Mouse (Mus musculus) kidney, adult 9 months (tissue): ENCODE data around the gene Nipa2.

ENCODE experiments used
- DNase-seq: peaks from one replicate; pipeline ENCODE4 v3.0.0; 2022

The Nipa2 gene

DNA sequence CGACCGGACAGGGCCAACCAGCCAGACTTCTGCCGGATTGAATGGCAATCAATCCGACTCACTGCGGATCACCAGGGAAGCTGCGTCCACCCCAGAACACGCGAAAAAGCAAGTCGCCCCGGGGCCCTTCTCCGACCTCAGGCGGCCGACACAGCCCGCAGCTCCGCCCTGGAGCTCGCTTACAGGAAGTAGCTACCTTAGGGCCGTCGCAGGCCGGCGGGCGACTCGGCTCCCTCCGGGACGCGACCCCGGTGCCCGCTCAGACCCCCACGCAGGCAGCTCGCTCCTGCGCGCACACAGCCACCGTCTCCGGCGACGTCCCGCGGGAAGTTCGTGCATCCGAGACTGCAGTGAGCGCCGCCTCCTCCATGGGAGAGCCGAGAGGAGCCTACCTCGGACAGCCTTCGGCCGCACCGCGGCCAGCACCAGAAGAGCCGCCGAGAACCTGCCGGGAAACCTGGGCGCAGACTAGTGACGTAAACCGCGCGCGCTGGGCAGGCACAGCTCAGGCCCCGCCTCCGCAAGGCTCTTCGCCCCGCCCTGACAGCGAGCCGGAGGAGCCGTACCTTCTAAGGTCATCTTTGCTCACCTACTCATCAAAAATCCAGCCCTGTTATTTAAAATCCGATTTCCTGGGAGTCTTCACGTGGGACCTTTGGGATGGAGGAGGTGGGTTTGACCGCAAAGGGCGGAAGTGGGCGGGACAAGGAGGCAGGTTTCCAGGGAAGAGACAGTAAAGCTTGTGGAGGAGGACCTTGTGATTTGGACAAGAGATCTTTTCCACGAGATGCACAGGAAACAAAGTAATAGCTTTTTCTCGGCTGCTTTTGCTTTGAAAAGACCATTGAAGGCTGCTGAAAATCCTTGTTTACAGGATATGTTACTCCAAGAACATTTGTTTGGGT is at the start of gene Nipa2:
Gene Nipa2 (minus strand): TSS at position 473 of the 905 bp plus-strand sequence.
- peak; percentile 95 for DNase-seq

DNA sequence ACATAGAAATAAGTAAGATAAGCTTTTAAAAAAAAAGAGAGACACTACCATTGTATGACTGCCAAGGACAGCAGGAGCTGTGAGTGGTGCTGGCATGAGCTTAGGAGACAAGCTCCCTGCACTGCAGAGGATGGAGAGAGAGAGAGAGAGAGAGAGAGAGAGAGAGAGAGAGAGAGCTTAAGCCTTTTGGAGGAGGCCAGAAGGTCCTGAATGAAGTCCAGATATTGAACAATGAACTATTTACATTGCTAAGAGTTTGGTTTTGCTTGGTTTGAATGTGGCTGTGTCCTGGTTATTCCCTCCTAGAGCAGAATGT is 48.7 kb upstream of the Nipa2 start:
- DNase-seq: no peak

DNA sequence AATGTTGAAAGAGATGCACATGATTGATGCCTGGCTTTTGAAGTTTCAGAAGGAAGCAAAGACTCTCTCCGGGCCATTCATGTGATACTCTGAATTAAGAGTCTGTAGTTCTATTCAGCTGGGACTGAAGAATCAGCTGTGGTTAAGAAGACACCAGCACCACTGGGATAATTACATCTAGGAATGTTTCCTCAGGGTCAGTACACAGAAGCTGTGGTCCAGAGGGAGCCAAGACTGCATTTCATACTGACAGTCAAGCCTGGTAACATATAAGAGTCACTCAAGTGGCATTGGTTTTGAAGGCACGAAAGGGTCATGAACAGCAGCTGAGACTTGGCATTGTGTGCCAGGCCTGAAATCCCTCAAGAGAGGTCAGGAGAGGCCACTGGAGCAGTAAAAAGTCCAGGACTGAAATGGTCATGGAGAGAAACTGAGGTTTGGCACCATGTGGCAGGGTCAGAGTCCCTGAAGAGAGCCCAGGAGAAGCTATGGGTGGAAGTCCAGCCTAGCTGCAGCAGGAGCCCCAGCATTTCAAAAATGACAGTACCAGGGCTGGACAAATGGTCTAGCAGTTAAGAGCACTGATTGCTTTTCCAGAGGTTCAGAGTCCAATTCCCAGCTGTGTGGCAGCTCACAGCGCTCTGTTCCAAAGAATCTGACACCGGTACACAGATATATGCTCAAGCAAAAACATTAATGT is 48.2 kb upstream of the Nipa2 start:
- peak; percentile 26 for DNase-seq

DNA sequence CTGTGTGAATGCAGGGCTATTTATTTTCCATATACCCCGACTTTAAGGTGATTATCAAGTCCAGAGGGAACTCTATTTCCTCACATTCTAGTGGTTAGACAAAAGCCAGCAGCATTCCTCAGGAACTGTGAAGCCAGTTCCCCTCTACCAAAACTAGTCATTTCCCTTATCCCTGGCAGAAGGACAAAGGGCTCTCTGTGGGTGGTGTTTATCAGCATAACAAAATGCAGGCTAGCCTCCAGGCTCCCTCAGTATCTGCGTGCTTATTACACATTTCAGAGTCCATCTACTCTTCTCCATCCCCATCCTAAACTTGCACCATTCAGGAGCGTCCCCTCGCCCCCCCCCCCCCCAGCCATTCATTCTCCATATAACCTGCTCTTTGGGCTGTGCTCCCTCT is 36.7 kb upstream of the Nipa2 start:
- DNase-seq: no peak

DNA sequence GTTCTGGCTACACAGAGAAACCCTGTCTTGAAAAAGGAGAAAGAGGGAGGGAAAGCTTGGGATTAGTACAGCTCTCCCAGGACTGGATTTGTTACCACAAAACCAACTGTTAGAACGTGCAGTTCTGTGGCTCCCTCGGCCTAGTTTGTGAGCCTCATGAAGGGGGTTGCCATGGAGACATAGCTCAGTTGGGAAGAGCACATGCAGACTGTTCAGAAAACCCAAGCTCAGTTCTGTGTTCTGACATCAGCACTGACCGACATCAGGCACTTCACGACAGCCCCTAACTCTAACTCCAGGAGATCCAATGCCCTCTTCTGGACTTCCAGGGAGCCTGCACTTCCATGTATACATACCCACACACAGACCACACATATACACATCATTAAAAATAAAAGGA is 32.7 kb upstream of the Nipa2 start:
- DNase-seq: no peak

DNA sequence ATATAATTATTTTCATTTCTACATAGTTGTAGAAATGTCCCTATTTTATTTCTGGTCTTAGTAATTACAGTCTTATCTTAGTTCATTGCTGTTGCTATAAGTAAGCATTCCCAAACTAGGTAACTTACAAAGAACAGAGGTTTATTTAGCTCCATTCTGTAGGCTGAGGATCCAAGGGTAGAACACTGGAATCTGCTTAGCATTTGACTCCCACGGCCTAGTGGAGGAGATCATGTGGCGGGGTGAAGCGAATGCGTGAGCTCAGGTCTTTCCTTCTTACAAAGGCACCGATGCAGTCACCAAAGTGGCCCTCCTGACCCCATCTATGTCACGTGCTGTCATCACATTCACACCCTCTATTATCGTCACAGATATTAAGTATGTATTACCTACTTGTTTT is 29.6 kb upstream of the Nipa2 start:
- DNase-seq: no peak

DNA sequence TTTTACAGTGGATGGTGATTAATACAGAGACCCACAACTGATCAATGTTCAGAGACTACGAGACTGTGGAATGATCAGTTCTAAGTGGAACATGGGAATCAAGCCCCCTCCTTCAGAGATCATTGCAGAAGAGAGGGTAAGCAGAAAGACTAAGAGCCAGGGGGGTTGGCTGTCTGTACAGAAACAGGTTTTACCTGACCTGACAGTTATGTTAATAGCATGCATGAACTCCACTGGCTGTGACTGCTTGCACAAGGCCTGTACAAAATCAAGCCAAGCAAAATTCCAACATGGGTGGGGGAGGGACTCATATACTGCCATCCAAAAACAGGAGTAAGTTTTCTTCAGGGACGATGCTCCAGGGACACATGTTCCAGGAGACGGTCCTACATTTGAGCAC is 28.9 kb upstream of the Nipa2 start:
- DNase-seq: peak; percentile 15

DNA sequence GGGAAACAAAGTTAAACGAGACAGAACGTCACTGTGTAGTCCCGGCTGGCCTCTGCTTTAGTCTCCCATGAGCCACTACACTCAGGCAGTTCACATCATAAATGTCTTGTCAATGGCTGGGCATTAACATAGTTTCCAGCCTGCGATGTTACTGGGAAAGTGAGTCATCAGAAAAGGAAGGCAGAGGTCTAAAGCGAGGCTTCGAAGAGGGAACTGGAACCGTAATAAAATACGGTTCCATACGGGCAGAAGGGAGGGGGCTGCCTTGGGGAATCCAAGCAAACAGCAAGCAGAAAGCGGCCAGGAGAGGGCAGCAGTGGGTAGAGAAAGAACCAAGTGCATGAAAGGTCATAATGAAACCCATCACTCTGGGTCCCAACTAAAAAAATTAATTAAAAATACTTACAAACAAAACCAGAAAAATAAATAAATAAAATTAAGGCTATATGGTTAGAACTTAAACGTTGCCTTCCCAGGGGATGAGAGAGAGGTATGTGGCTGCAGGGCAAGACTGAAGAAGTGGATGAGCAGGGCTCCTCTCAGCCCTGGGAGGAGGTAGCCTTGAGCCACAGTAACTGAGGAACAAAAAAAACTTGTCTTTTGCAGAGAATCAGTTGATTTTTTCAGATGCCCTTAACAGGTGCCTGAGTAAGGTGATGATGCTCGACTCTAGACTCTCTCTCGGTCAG is 24.4 kb upstream of the Nipa2 start:
- DNase-seq: peak; percentile 78

DNA sequence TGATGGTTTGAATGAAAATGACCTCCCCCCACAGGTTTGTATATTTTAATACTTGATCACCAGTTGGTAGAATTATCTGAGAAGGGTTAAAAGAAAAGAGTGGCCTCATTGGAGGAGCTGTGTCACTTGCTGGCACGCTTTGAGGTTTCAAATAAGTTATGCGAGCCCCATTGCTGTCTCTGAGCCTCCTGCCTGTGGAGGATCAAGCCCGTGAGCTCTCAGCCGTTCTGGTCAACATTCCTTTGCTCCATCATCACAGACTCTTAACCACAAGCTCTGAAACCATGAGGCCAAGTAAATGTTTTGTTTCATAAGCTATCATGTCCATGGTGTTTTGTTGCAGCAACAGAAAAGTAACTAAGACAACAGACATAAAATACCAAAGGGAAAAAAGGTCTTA is 22.5 kb upstream of the Nipa2 start:
- no peak for DNase-seq

DNA sequence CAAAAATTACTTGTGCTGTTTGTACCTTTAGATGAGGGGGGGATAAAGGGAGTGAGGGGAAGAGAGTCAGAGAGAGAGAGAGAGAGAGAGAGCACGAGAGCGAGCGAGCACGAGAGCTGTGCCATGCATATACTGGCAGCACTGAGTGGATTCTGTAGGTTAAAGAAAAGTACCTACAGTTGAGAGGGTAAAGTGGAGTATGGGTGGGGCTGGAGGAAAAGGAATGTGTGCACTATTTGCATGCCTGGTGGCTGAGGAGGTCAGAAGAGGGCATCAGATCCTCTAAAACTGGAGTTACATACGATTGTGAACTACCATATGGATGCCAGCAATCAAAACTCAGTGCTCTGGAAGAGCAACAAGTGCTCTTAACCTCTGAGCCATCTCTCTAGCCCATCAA is 20.8 kb upstream of the Nipa2 start:
- DNase-seq: no peak

DNA sequence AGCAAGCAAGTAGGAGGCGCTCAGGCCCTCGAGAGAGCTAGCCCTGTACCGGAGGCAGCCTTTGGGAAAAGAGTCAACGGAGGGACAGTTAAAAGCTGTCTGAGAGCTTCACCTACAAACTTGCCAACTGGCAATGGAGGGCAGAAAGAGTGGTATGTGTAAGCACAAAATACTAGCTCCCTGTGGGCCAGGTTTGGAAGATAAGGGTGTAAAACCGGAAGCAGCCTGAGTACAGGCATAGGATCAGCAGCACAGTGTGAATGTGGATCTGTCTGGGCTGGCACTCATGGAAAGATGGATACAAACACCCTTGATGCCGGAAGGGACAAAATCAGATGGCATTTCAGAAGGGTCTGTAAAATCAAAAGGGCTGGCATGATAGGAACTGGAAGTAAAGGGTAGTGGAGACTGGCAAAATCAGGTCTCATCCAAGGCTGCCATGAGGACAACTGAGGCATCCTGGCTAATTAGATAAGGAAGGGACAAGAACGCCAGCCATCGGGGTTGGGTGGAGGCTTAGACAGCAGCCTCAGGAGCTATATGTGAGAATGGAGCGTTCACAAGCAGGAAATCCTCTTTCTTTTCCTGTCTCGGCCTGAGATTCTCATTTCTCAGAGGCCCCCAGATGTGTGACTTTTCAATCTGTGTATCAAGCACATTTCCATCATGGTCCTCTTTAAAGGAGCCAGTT is 19.9 kb upstream of the Nipa2 start:
- DNase-seq: no peak

DNA sequence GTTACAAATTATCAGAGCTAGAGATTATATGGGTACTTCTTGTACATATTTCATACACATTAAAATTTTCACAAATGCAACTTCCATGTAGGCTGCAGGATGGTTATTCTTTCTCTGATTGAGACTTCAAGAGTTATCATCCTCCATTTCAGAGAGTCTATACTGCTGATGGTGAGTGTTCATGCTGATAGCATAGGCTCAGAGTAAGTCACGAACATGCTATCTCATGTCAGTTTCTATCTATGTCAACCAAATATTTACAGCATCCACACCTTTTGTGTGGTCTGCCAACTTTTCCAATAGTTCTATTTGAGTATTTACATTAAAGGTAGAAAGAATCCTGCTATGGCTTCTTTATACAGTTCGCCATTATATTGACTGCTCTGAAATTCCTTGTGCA is 19.2 kb upstream of the Nipa2 start:
- DNase-seq: no peak

DNA sequence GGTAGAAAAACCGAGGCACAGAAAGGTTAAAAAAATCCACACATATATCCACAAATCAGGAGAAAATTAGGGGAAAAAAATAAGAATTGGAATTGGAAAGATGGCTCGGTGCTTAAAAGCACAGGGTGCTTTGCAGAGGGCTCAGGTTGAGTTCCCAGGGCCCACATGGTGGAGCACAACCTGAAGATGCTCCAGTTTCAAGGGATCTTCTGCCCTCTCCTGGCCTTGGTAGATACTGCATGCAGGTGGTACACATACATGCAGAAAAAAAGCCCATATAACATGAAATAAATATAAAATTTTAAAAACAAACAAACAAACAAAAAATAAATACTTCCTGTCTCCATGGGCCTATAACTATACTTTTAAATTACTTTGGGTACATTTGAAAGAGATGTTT is 12.2 kb upstream of the Nipa2 start:
- no peak for DNase-seq

DNA sequence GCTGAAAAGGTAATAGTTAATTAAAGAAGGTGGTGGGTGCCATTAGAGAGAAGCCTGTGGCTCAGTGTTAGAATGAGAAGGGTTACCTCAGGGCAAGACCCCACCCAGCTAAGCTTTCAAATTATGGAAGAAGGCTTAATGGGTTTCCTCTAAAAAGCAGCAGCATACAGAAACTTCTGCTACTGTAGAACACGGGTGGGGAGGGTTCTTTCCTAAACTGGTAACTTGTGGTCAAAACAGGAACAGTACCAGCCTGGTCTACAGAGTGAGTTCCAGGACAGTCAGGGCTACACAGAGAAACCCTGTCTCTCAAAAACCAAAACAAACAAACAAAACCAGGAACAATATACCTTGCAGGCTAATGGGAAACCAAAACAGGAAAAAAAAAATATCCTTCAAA is 7.1 kb upstream of the Nipa2 start:
- DNase-seq: no peak

DNA sequence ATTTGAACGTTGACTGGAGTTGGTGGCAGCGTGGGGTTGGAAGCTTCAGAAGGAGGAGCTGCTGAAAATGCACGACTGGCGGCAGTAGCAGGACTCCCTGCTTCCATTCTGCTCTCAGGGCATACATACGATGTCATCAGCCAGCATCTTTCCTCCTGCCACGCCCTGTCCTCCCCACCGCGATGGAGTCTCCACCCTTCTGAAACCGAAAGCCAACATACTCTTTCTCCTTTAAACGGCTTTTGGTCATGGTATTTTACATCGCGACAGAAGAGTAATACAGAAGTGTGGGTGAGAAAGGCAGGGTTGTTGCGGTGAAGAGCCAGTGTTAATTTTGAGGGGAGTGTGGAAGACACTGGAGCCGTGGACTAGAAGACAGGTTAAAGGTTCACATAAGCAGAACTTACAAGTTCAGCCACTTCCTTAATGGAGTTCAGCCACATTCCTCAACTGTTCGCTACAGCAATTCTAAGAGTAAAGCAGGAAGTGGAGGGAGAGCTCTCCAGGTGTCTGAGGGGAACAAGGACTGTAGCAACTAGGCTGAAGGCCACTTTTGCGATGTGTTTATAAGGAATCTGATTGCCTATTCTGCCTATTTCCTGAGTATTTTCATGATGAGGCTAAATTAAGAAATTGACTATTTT is 6.1 kb upstream of the Nipa2 start:
- no peak for DNase-seq

DNA sequence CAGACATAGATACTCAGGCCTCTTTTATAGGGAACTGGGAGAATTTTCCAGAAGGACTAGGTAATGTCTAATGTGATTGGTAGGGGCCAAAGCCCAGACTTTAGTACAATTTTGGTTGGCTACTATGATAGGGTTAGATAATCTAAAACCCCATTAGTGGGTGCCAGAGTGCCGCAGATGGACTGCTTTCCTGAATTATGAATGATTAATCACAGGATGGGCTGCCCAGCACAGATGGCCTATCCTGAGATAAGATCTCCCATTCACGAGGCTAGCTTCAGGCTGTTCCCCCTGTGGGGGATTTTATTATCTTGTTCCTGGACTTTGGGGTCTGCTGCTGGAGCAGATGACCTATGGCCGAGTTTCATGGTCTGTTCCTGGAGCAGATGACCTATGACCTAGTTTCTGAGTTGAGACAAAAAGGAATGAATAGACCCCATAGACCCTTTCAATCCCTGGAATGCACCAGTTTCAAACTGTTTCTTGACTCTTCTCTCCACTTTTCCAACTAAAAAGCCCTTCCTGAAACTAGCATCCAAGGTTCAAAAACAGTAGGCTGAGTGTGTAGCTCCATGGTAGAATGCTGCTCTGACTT is 4.7 kb upstream of the Nipa2 start:
- DNase-seq: peak; percentile 33

DNA sequence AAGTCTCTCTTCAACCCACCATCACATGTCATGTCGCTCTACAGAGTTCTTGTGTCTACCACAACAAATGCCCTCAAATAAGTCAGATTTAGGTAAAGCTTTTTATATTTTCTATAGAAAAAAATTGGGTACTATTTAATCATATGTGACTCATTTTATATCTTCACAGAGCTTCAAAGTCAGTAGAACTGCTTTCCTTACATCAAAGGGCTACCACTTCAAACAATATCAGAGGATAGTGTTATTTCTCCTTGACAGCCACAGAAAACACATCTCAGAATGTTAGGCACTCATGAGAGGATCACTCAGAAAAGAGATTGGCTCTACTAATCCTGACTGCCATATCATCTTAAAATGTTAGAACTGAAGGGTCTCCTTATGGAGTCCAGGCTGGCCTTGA is 1.8 kb downstream of the Nipa2 start:
- no peak for DNase-seq

DNA sequence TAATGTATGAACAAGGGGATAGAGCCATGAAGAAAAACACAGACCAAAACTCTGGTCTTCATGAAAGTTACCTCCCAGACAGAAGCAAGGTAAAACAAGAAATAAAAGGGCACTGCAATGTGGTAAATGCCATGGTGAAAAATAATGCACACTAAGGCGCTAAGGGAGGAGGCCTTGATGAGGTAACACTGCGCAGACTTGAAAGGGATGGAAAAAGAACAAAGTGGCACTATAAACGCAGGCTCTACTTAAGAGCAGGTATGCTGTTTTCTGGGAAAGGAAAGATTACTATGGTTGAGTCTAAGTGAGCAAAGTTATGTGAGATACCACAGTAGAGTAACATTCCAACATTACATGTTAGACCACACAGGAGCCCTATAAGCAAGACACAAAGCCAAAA is 2.5 kb downstream of the Nipa2 start:
- DNase-seq: no peak

DNA sequence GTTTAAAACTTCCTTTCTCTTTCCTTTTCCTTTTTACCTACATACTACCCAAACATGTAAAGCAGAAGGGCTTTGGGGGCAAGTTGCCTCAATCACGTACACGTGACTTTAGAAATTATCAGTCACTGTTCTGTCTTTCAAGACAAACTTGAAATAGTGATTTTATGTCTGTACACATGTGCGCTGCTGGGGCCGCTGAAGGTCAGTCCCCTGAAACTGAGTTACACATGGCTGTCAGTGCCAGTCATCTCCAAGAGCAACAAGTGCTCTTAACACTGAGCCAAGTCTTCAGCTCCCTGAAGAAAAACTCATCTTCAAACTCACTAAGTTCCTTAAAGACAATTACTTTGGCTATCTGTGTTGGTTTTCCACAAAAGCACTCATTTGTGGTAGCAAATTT is 4.4 kb downstream of the Nipa2 start:
- no peak for DNase-seq

DNA sequence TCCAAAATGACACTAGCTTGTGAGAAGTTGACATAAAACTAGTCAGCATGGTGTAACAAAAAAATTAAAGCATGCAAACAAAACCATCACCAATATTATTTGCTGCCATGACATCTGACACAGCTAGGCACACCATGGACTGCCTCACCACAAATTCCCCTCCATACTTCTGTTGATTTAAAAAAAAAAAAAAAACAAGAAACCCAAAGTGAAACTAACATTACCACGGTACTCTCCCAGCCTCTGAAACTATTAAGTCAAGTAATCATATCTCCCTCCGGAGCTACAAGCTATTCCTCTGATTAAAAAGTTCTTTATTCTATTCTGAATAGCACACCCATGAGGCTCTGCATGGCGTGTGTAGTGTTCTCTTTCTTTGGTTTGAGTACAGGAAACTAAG is 5.1 kb downstream of the Nipa2 start:
- DNase-seq: no peak

DNA sequence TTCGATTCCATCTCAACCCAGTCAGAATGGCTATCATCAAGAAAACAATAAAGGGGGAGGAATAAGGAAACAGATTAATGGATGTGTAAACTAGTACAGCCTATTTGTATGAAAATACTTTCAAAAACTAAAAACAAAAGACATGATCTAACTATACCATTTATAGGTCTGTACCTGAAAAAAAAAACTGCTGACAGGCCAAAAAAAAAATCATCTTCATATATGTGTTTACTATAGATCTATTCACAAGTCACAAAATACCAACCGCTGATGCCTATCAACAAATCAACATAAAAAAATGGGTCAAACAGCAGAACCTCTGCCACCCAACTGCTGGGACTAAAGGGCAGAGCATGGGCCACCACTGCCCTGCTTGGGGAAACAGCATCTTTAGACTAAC is 6.2 kb downstream of the Nipa2 start:
- DNase-seq: no peak

DNA sequence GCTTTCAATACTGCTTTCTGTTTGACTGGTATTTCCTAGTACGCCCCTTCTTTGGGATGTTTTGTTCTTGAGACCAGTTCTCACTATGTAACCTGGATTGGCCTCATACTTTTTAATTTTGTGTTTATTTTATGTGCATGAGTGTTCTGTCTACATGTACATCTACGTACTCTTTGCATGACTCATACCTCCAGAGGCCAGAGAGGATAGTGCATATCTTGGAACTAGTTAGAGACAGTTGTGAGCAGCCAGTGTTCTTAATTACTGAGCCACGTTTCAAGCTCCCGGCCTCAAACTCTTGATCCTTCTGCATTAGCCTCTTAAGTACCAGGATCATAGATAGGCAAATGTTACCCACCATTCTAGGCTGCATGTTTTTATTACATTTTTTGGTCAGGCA is 23.9 kb downstream of the Nipa2 start:
- DNase-seq: no peak

DNA sequence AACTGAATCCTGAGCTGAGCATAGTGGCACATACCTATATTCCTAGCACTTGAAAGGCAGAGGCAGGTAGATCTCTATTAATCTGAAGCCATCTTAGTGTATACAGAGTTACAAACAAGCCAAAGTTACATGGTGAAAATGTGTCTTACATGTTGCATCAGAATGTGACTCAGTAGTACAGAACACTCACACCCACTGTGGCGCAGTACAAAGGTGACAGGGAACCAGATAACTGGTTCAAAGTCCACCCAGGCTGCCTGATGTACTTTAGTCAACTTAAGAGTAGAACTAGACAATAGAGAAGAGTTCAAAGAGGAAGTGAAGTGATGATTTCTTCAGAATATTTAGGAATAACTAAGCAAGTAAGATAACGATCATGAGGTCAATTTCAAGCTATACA is 27.3 kb downstream of the Nipa2 start:
- no peak for DNase-seq
